Mouse (Mus musculus) megakaryocyte, adult 5-6 weeks (primary cell): ENCODE data around the gene Gm10306. TPM values are rescaled to one million over a fixed set of nuclear protein-coding genes. Genes with fewer than 3 reads are reported as not detected.

Source experiments
- ATAC-seq: 2 replicates; pipeline ENCODE4 v1.8.0; 2016; ENCODE audit warnings: mild to moderate bottlenecking, inconsistent platforms; ENCODE audit not compliant: poor library complexity, severe bottlenecking
- total RNA-seq, 2 experiments: library from RNA; stranded (forward) in 1 of 2; stranded (reverse) in 1 of 2; fragments of 153-499, 151-499 nt in 1 of 2; fragments of 221-1000, 200-1000 nt in 1 of 2; gene quantifications; 2 replicates each; pipeline versions ENCODE4 v1.2.3 to v1.2.4; 2015 to 2017

The Gm10306 gene
- total RNA-seq, 2 experiments from 2014 or later, result not detected

- no peak for ATAC-seq
Measured at GRCm38 (mm10) chr4:94604452-94605019, 48.2 kb downstream of the Gm10306 start.

- ATAC-seq, result no peak
Measured at GRCm38 (mm10) chr4:94605591-94605990, 49.2 kb downstream of the Gm10306 start.

Other genes starting within 250 kb of the Gm10306 start
- gene Caap1, start 250 bp downstream of the Gm10306 start, total RNA-seq (2015), result 18.9 and 19.1 TPM in 2 replicates
- 19.2 and 19.6 TPM in 2 replicates for gene Caap1, start 250 bp downstream of the Gm10306 start, total RNA-seq (2017)
- 56.3 and 59.9 TPM in 2 replicates for gene Plaa, start 46.7 kb downstream of the Gm10306 start, total RNA-seq (2015)
- 70.2 and 86.7 TPM in 2 replicates for gene Plaa, start 46.7 kb downstream of the Gm10306 start, total RNA-seq (2017)
- gene Ift74, start 57.9 kb downstream of the Gm10306 start, total RNA-seq (2015), result 3.4 and 4.5 TPM in 2 replicates
- 6.3 and 13.7 TPM in 2 replicates for gene Ift74, start 57.9 kb downstream of the Gm10306 start, total RNA-seq (2017)
- gene Lrrc19, start 93.6 kb downstream of the Gm10306 start, total RNA-seq (2015), result not detected in 2 replicates
- gene Lrrc19, start 93.6 kb downstream of the Gm10306 start, total RNA-seq (2017), result not detected in 2 replicates
- gene Tek, start 182.7 kb downstream of the Gm10306 start, total RNA-seq (2015), result not detected in 2 replicates
- not detected in 2 replicates for gene Tek, start 182.7 kb downstream of the Gm10306 start, total RNA-seq (2017)